9 mouse cellular contexts compared by ENCODE assay signal in genomic region chr7:46796779-46797178, GRCm38 (mm10). TPM values are rescaled to one million over a fixed set of nuclear protein-coding genes. Genes with fewer than 3 reads are reported as not detected.
DNase-seq lines count a peak whose midpoint lies in the region; ATAC-seq and TF ChIP-seq lines count a peak whose summit lies in the region.
"Had no signal": no experiment of that assay in that cellular context is flagged by ENCODE, and none has a peak within 500 bp of the region (broad histone marks: within the 10 kb centered on the region; RNA-seq: fewer than 3 reads in every experiment).

No protein-coding gene starts in this region.

- peaks cover 50% of the 10 kb centered on the region for H3K79me2 ChIP-seq in MEL (ENCODE audit: control insufficient read depth, insufficient read depth, low read length, poor library complexity)

- no peaks in the 10 kb centered on the region for H3K9me3 ChIP-seq in heart, embryonic 15.5 days (replicated peaks)
- no peaks in the 10 kb centered on the region for H3K9me3 ChIP-seq in MEL (replicated peaks; ENCODE audit: insufficient read depth, low read length)
- H3K9me3 ChIP-seq in hindbrain, embryonic 11.5 days (ENCODE audit: control insufficient read depth, low read length) = no peaks in the 10 kb centered on the region
- no peaks in the 10 kb centered on the region for H3K9me3 ChIP-seq in midbrain, embryonic 12.5 days

- no peak overlapping the region for H3K27ac ChIP-seq in heart, embryonic 15.5 days
- peak overlapping the region; percentile 73; the same call in 1 of the 2 replicates for H3K27ac ChIP-seq in MEL (ENCODE audit: control insufficient read depth, low read depth, low read length)
- H3K27ac ChIP-seq in hindbrain, embryonic 11.5 days (ENCODE audit: low read depth, low read length) = no peak overlapping the region
- no peak overlapping the region for H3K27ac ChIP-seq in midbrain, embryonic 12.5 days (replicated peaks)

- no peak for TF ChIP-seq POLR2A in MEL (IDR thresholded peaks at IDR 0.05; ENCODE audit: control insufficient read depth in 1 of 2, insufficient read depth in 1 of 2, low read depth in 1 of 2, low read length in 2 of 2, poor library complexity in 1 of 2)

- H3K4me1 ChIP-seq in heart, embryonic 15.5 days (replicated peaks) = peaks cover 19% of the 10 kb centered on the region
- peaks cover 8 to 15% of the 10 kb centered on the region in 2 experiments for H3K4me1 ChIP-seq in MEL (ENCODE audit: control insufficient read depth in 1 of 2, insufficient read depth in 2 of 2, low read length in 2 of 2)
- peaks cover 2% of the 10 kb centered on the region; the same call in 1 of the 2 replicates for H3K4me1 ChIP-seq in hindbrain, embryonic 11.5 days (replicated peaks; ENCODE audit: control insufficient read depth, insufficient read depth, low read length)
- H3K4me1 ChIP-seq in midbrain, embryonic 12.5 days = peaks cover 24% of the 10 kb centered on the region

- no peak for DNase-seq in heart, adult 9 months (ENCODE audit: low spot score in 2 of 2)
- DNase-seq in MEL (ENCODE audit: low read depth, low spot score) = peak; percentile 54
- DNase-seq in hindbrain, embryonic 11.5 days (ENCODE audit: low spot score) = no peak
- DNase-seq in urinary bladder, adult 2 months (ENCODE audit: low spot score) = no peak
- no peak for DNase-seq in gastrocnemius, adult 18-20 months (ENCODE audit: low spot score)
- DNase-seq in left cerebral cortex, adult 18-20 months (ENCODE audit: low spot score in 2 of 2) = no peak

- no peaks in the 10 kb centered on the region for H3K27me3 ChIP-seq in heart, embryonic 15.5 days
- no peaks in the 10 kb centered on the region for H3K27me3 ChIP-seq in MEL (ENCODE audit: control insufficient read depth in 1 of 2, insufficient read depth in 2 of 2, low read length in 2 of 2)
- no peaks in the 10 kb centered on the region for H3K27me3 ChIP-seq in hindbrain, embryonic 11.5 days (ENCODE audit: control insufficient read depth, insufficient read depth, low read length)
- H3K27me3 ChIP-seq in midbrain, embryonic 12.5 days = no peaks in the 10 kb centered on the region

- H3K36me3 ChIP-seq in heart, embryonic 15.5 days = peaks cover 7% of the 10 kb centered on the region
- H3K36me3 ChIP-seq in MEL (ENCODE audit: control insufficient read depth in 1 of 2, insufficient read depth in 2 of 2, low read length in 2 of 2) = peaks cover 26 to 34% of the 10 kb centered on the region in 2 experiments
- no peaks in the 10 kb centered on the region for H3K36me3 ChIP-seq in hindbrain, embryonic 11.5 days (ENCODE audit: control insufficient read depth, insufficient read depth, low read length)
- peaks cover 22% of the 10 kb centered on the region for H3K36me3 ChIP-seq in midbrain, embryonic 12.5 days

- WGBS in heart, embryonic 15.5 days = 48% methylated on average over 6 of the region's 6 CpGs
- WGBS in hindbrain, embryonic 11.5 days = 56% methylated on average over 6 of the region's 6 CpGs
- WGBS in midbrain, embryonic 12.5 days = 63% methylated on average over 6 of the region's 6 CpGs

- H3K9ac ChIP-seq in heart, embryonic 15.5 days = peak overlapping the region; percentile 92; the same call in 1 of the 2 replicates
- H3K9ac ChIP-seq in MEL (ENCODE audit: control insufficient read depth, low read depth, low read length, poor library complexity, severe bottlenecking) = peak overlapping the region; percentile 95
- peak overlapping the region; percentile 87 for H3K9ac ChIP-seq in hindbrain, embryonic 11.5 days (ENCODE audit: low read depth, low read length)
- H3K9ac ChIP-seq in midbrain, embryonic 12.5 days (replicated peaks) = peak overlapping the region; percentile 90

- H3K4me3 ChIP-seq in heart, embryonic 15.5 days = peak overlapping the region; percentile 84
- H3K4me3 ChIP-seq in MEL (ENCODE audit: control insufficient read depth in 1 of 2, insufficient read depth in 1 of 2, low read depth in 2 of 2, low read length in 2 of 2) = peak overlapping the region; percentile 85 to 94
- peak overlapping the region; percentile 98 for H3K4me3 ChIP-seq in hindbrain, embryonic 11.5 days (ENCODE audit: low read depth, low read length)
- H3K4me3 ChIP-seq in midbrain, embryonic 12.5 days = peak overlapping the region; percentile 93

- no peak for TF ChIP-seq CTCF in MEL (IDR thresholded peaks at IDR 0.05 in 2 of 3, conservative IDR thresholded peaks at IDR 0.05 in 1 of 3; ENCODE audit: control insufficient read depth in 1 of 3, insufficient read depth in 1 of 3, low read depth in 2 of 3, low read length in 3 of 3, poor library complexity in 1 of 3, severe bottlenecking in 1 of 3)

- no peak for TF ChIP-seq RAD21 in MEL (IDR thresholded peaks at IDR 0.05; ENCODE audit: low read depth, low read length)

- peak overlapping the region; percentile 88 for H3K4me2 ChIP-seq in heart, embryonic 15.5 days
- H3K4me2 ChIP-seq in hindbrain, embryonic 11.5 days (replicated peaks; ENCODE audit: low read depth, low read length) = peak overlapping the region; percentile 75
- peak overlapping the region; percentile 99 for H3K4me2 ChIP-seq in midbrain, embryonic 12.5 days (replicated peaks)

- ATAC-seq in heart, embryonic 15.5 days (replicated peaks; ENCODE audit: insufficient number of reproducible peaks, insufficient read depth, low FRiP score, low read depth) = no peak
- ATAC-seq in hindbrain, embryonic 11.5 days (ENCODE audit: low FRiP score) = no peak
- no peak for ATAC-seq in midbrain, embryonic 12.5 days (ENCODE audit: low FRiP score, low read depth)

- TF ChIP-seq EP300 in MEL (IDR thresholded peaks at IDR 0.05; ENCODE audit: low read depth in 1 of 2, low read length in 2 of 2) = no peak

TF ChIP-seq in MEL, 35 proteins besides CTCF, POLR2A, EP300 and RAD21 (continues in another document):
- TF ChIP-seq MYC (IDR thresholded peaks at IDR 0.05; ENCODE audit: low read depth, low read length) (peak; percentile 95), MAZ (IDR thresholded peaks at IDR 0.05; ENCODE audit: low read depth, low read length) (no peak), MAX (IDR thresholded peaks at IDR 0.05; ENCODE audit: low read length) (peak; percentile 69), SIN3A (IDR thresholded peaks at IDR 0.05; ENCODE audit: low read length) (0 out of 2 replicates have a peak, but pooled peaks have one; percentile 40), MXI1 (IDR thresholded peaks at IDR 0.05; ENCODE audit: low read depth, low read length) (peak; percentile 94)

RNA-seq across cellular contexts. Expression of gene Gtf2h1, which starts 0.9 kb away (rescaled TPM):
- polyA plus RNA-seq in heart, embryonic 15.5 days (2015; fragmentation: Nextera tagmentation; extraction: Ambion mirVana) = 28.3 and 28.8 TPM in 2 replicates
- 122 and 142 TPM in 2 replicates for total RNA-seq in MEL (2012; rRNA removed)
- polyA plus RNA-seq in MEL (2012; ENCODE audit: insufficient read depth in 1 of 2, insufficient read length in 2 of 2, low read depth in 1 of 2, low replicate concordance in 2 of 2, missing spikeins in 1 of 2) = 100 to 1,000 TPM in 1 of 2 experiments, not detected in 1; 105 TPM
- polyA plus RNA-seq in hindbrain, embryonic 11.5 days (2014; fragmentation: Nextera tagmentation; extraction: Ambion mirVana) = 53.5 and 58.0 TPM in 2 replicates
- 51.5 and 52.1 TPM in 2 replicates for polyA plus RNA-seq in midbrain, embryonic 12.5 days (2016; fragmentation: Nextera tagmentation; extraction: Ambion mirVana)
- polyA plus RNA-seq in urinary bladder, adult 2 months (2012; rRNA removed) = 27.8 and 30.3 TPM in 2 replicates
- total RNA-seq in gastrocnemius, adult 18-20 months (2021) = 10 to 100 TPM; 15.4 to 18.2 TPM
- 10 to 100 TPM; 37.4 to 41.9 TPM for total RNA-seq in left cerebral cortex, adult 18-20 months (2021)

RNA-seq across cellular contexts. Expression of gene Hps5, which starts 0.9 kb away (rescaled TPM):
- 9.5 and 13.6 TPM in 2 replicates for polyA plus RNA-seq in heart, embryonic 15.5 days (2015; fragmentation: Nextera tagmentation; extraction: Ambion mirVana)
- total RNA-seq in MEL (2012; rRNA removed) = 15.5 and 19.3 TPM in 2 replicates
- 10 to 100 TPM in 1 of 2 experiments, not detected in 1; 20.2 TPM for polyA plus RNA-seq in MEL (2012; ENCODE audit: insufficient read depth in 1 of 2, insufficient read length in 2 of 2, low read depth in 1 of 2, low replicate concordance in 2 of 2, missing spikeins in 1 of 2)
- polyA plus RNA-seq in hindbrain, embryonic 11.5 days (2014; fragmentation: Nextera tagmentation; extraction: Ambion mirVana) = 17.4 and 26.1 TPM in 2 replicates
- 23.8 and 24.9 TPM in 2 replicates for polyA plus RNA-seq in midbrain, embryonic 12.5 days (2016; fragmentation: Nextera tagmentation; extraction: Ambion mirVana)
- polyA plus RNA-seq in urinary bladder, adult 2 months (2012; rRNA removed) = 22.3 and 23.1 TPM in 2 replicates
- total RNA-seq in gastrocnemius, adult 18-20 months (2021) = 10 to 100 TPM; 11.2 to 12.1 TPM
- 10 to 100 TPM; 11.9 to 12.1 TPM for total RNA-seq in left cerebral cortex, adult 18-20 months (2021)

RNA-seq across cellular contexts. Expression of gene Ldha, which starts 44.5 kb away (rescaled TPM):
- polyA plus RNA-seq in heart, embryonic 15.5 days (2015; fragmentation: Nextera tagmentation; extraction: Ambion mirVana) = 2,657 and 2,686 TPM in 2 replicates
- total RNA-seq in MEL (2012; rRNA removed) = 1,212 and 1,976 TPM in 2 replicates
- 1,000 to 10,000 TPM in 1 of 2 experiments, 100 to 1,000 TPM in 1; 613 to 2,637 TPM for polyA plus RNA-seq in MEL (2012; ENCODE audit: insufficient read depth in 1 of 2, insufficient read length in 2 of 2, low read depth in 1 of 2, low replicate concordance in 2 of 2, missing spikeins in 1 of 2)
- 1,356 and 1,601 TPM in 2 replicates for polyA plus RNA-seq in hindbrain, embryonic 11.5 days (2014; fragmentation: Nextera tagmentation; extraction: Ambion mirVana)
- 802 and 809 TPM in 2 replicates for polyA plus RNA-seq in midbrain, embryonic 12.5 days (2016; fragmentation: Nextera tagmentation; extraction: Ambion mirVana)
- polyA plus RNA-seq in urinary bladder, adult 2 months (2012; rRNA removed) = 354 and 368 TPM in 2 replicates
- total RNA-seq in gastrocnemius, adult 18-20 months (2021) = 1,000 to 10,000 TPM; 2,332 to 2,702 TPM
- 100 to 1,000 TPM; 342 to 355 TPM for total RNA-seq in left cerebral cortex, adult 18-20 months (2021)

RNA-seq across cellular contexts. Expression of gene Saa2, which starts 45.2 kb away (rescaled TPM):
- not detected in 2 replicates for polyA plus RNA-seq in heart, embryonic 15.5 days (2015; fragmentation: Nextera tagmentation; extraction: Ambion mirVana)
- not detected in 2 replicates for total RNA-seq in MEL (2012; rRNA removed)
- polyA plus RNA-seq in MEL (2012; ENCODE audit: insufficient read depth in 1 of 2, insufficient read length in 2 of 2, low read depth in 1 of 2, low replicate concordance in 2 of 2, missing spikeins in 1 of 2) = not detected
- polyA plus RNA-seq in hindbrain, embryonic 11.5 days (2014; fragmentation: Nextera tagmentation; extraction: Ambion mirVana) = 0.31 and 0.43 TPM in 2 replicates
- not detected in 2 replicates for polyA plus RNA-seq in midbrain, embryonic 12.5 days (2016; fragmentation: Nextera tagmentation; extraction: Ambion mirVana)
- polyA plus RNA-seq in urinary bladder, adult 2 months (2012; rRNA removed) = not detected in 2 replicates
- total RNA-seq in gastrocnemius, adult 18-20 months (2021) = under 1 TPM in 1 of 2 experiments, not detected in 1; 0.40 TPM
- total RNA-seq in left cerebral cortex, adult 18-20 months (2021) = not detected
- total RNA-seq: granulocyte monocyte progenitor cell, adult 5-6 weeks had no signal

RNA-seq across cellular contexts. Expression of gene Saa1, which starts 54.0 kb away (rescaled TPM):
- polyA plus RNA-seq in heart, embryonic 15.5 days (2015; fragmentation: Nextera tagmentation; extraction: Ambion mirVana) = not detected in 2 replicates
- total RNA-seq in MEL (2012; rRNA removed) = not detected in 2 replicates
- not detected for polyA plus RNA-seq in MEL (2012; ENCODE audit: insufficient read depth in 1 of 2, insufficient read length in 2 of 2, low read depth in 1 of 2, low replicate concordance in 2 of 2, missing spikeins in 1 of 2)
- not detected in 2 replicates for polyA plus RNA-seq in hindbrain, embryonic 11.5 days (2014; fragmentation: Nextera tagmentation; extraction: Ambion mirVana)
- polyA plus RNA-seq in midbrain, embryonic 12.5 days (2016; fragmentation: Nextera tagmentation; extraction: Ambion mirVana) = not detected in 2 replicates
- not detected in 2 replicates for polyA plus RNA-seq in urinary bladder, adult 2 months (2012; rRNA removed)
- total RNA-seq in gastrocnemius, adult 18-20 months (2021) = not detected
- not detected for total RNA-seq in left cerebral cortex, adult 18-20 months (2021)
- total RNA-seq: granulocyte monocyte progenitor cell, adult 5-6 weeks had no signal
